Mouse (Mus musculus) kidney, adult 2 months (tissue): ENCODE data around the gene Rin1.
A peak's percentile ranks its signal among the peaks of the same experiment; 100 is the strongest.

Source experiments
- CTCF ChIP-seq: fragments of 200-500 bp; conservative IDR thresholded peaks from 2 replicates; pipeline ENCODE4 v1.5.1; 2011; ENCODE audit warnings: low read depth, mild to moderate bottlenecking, control low read depth, low read length, moderate library complexity, mixed read lengths; ENCODE audit not compliant: insufficient read depth, insufficient read length
- POLR2A ChIP-seq: fragments of 200-500 bp; IDR thresholded peaks from one replicate; pipeline ENCODE4 v1.6.1; 2011; ENCODE audit warnings: low read depth, low read length, control low read depth

DNA sequence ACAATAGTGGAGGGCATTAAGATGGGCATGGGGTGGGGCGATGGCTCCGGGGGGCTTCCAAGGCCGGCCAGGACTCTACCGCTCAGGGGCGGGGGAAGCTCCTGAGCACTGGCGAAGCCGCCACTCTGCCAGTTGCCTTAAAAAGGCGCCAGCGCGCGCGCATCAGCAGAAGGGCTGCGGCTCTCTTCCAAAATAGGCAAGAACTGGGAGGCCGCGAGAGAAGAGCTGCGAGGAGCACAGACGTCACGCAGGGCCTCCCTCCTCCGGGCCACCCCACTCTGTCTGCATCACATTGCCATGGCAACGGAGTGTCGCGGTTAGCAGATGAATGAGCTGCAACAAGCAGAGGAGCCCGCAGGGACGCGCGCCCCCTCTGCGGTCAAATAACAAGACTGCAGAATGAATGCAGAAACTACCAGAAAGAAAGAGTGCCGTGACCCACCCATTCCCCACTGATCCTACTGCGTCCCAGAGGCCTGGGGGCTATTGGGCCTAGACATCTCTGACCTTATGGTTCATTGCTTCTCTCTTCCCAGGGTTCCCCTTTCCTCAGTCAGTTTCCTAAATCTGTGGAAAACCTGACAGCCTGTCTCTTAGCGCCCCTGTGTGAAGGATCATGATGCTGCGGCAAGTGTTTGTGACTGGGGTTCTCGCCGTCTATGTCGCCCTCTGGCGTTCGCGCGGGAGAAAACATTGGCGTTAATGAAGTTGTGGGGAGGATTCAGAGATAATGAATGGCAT is 48.4 kb upstream of the Rin1 start:
- TF ChIP-seq CTCF = peak; percentile 95
- no peak for TF ChIP-seq POLR2A
